Mouse (Mus musculus) gastrocnemius, postnatal 25 days (tissue): ENCODE data around the gene BC035947. TPM values are rescaled to one million over a fixed set of nuclear protein-coding genes. Genes with fewer than 3 reads are reported as not detected.

ENCODE experiments used
- DNase-seq: peaks from one replicate; pipeline ENCODE4 v3.0.0; 2022
- total RNA-seq, 2 experiments: library from RNA; stranded (reverse); gene quantifications; 1 replicate in 1 of 2; 2 replicates in 1 of 2; pipeline ENCODE4 v1.2.3; 2021

Gene BC035947
- total RNA-seq, 2 experiments from 2014 or later: not detected

DNA sequence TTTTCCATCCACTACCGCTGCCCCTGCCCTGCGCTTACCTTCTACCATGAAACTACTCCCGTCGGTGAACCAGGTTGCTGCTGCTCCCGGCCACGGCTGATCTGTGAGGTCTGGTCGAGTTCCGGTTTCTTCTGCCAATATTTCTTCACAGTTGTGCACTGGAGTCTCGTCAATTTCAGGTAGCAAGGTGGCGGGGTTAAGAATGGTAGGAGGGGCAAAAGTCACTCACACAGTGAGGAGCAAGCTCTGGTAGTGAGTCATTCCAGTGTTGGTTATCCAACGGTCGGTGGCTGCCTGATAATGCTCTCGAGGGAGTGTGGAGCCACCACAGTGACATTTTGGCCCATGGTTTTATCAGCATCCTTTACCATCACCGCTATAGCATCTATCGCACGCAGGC, 10.9 kb downstream of the BC035947 start:
- DNase-seq: no peak

- DNase-seq: no peak
These were observed 21.8 kb downstream of the BC035947 start for GRCm38 (mm10) chr1:78490143-78490542.

DNA sequence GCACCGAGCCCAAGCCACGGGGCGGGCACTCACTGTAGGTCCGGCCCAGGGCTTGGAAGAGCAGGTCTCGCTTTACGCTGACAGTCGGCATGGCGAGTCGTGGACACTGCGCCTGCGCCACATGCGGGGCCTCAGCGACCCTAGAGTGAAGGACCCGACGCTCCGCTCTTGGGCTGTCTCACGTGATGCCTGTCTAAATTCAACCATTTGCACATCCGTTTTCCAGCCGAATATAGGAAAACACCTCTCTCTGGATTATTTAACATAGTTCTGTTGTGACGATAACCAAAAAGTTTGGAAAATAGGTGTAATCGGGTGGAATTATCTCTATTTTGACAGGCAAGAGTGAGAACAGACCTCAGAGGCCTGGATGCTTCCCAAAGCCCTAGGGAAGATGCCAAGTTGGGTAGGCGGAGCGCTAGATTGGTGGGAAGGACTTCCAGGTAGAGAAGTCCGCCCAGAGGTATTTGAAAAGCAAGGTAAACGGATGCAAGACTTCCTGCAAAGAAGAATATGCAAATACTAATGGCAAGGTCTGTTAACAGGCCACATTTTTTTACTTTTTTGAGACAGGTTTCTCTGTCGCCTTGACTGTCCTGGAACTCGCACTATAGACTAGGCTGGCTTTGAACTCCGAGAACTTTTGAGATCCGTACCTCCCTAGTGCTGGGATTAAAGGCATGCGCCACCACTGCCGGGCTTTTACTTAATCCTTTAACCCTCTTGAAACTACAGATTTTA, 23.0 kb downstream of the BC035947 start, which contains the start of gene Farsb:
TSS of gene Farsb (minus strand) at position 146 of the 741 bp plus-strand sequence.
- DNase-seq: peak; percentile 89

- no peak for DNase-seq
These were observed 23.6 kb downstream of the BC035947 start for GRCm38 (mm10) chr1:78488427-78488751.

DNA sequence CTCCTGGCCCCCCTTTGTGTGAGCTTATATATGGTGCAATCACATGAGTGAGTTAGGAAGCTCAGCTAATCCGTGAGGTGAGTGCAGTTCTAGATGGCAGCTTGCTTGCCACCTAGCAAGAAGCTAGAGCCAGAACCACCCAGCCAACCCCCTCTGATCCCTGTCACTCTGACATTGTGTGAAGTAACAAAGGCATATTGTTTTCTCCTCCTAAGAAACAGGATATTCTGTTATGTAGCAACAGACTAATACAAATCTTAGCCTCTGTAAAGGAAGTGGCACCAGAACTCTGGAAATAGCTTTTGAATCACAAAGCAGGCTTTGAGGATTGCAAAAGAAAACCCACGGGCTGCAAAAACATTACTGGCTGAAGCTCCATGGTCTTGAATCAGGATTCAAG, 27.6 kb downstream of the BC035947 start:
- DNase-seq: no peak

DNA sequence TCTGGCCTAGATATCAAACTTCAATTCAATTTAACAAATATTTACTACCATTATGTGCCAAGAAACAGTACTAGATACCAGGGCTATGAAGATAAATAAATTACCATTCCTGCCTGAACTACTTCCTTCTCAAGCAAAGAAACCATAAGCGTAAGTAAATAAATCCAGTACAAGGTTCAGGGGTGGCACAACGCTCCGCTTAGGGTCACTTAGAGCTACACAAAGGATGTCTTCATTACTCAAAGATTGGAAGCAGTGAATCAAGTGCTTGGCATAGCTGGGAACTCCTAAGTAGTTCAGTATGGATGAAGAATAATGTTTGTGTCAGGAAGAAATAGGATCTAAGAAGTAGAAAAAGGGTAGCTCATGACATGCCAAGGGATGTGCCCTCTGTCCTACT, 28.5 kb downstream of the BC035947 start:
- DNase-seq: no peak

DNA sequence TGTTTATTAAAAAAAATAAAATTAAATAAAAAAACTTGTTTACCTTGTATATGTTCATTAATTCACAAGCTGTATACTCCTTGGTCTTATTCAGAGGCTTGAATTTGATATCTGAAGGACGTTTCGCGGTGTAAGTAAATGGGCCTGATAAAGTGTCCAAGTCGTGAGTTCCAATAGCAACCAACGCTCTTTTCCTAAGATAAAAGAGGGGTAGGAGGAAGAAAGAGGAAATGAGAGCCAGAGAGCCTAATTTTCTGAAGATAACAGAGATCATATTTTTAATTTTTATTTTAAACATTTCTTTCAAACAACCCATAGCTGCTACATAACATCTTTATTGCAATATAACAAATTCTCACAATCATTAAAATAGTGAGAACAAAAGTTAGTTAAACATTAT, 39.5 kb downstream of the BC035947 start:
- DNase-seq: no peak

DNA sequence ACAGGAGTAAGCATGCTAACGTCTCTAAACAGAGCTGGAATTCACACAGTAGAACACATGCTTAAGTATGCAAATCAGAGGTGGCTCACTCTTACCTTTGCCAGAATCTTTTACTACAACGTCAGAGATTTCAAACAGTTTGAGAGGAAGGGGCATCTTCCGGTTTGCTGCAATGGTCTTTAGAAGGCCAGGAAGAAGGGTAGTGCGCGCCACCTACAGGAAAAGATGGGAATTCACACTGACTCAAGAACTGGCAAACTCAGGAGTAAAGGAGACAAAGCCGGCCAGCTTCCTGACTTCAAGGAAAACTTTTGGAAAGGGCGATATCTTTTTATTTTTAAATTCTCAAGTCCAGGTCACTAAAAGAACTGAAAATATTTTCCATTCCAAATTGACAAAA, 57.3 kb downstream of the BC035947 start:
- DNase-seq: no peak

GRCm38 (mm10) chr1:78453886-78454285, 58.1 kb downstream of the BC035947 start:
- DNase-seq: no peak

DNA sequence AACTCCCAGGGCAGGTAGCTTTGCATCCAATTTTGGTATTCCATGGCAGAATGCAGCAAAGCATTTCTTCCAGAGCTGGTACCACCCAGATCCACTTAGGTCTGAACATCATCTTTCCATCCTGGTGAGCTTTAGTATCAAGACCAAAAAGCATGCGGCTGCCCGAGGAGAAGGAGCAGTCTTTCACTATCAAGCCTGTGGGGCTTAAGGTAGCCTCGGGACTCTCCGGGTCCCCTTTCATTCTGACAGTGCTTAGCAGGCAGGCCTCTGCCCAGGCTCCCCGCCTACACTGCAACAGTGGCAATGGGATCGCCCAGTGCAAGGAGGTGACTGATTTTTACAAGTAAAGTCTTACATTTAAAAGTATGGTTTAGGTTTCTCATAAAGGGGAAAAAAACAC, 59.4 kb downstream of the BC035947 start:
- no peak for DNase-seq

DNA sequence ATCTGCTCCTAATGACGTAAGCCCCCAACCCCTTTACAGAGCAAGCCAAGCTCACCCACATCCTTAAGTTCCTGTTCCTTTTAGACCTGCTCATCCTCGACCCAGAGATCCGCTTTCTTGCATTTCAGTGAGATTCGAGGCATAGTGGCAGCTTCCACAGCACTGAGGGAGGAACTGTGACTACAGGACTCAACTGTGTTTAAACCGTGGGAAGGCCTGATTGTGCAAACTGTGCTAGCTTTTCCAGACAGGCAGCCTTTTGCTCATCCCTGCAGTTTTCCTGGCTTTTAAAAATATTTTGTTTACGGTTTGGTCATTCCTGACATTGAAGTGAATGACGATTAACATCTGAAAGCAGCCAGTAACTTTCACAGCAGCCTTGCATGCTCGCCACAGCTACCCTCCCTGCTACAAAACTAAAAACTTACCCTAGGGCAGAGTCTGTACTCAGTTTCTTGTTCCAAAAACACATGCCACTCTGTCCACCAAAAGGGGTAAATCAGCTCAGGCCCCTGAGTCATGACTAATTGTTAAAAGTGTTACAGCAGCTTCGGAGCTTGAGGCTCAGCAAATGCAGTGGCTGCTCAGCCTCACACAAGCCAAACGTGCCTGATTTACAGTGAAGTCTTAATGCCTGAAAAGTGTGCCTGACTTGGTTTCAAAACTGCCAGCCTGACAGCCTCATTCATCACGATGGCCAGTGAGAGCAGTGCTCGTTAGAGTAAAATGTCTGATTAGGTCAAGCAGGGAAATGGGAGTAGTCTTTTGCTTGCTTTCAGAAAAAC, 60.7 kb downstream of the BC035947 start:
- DNase-seq: no peak

GRCm38 (mm10) chr1:78448091-78448490, 63.9 kb downstream of the BC035947 start:
- no peak for DNase-seq

Other genes starting within 250 kb of the BC035947 start
- gene Sgpp2, start 201.8 kb downstream of the BC035947 start, total RNA-seq: not detected
- gene Farsb, start 23.3 kb downstream of the BC035947 start, total RNA-seq: 10 to 100 TPM; 50.8 to 54.5 TPM
- under 1 TPM in 1 of 2 experiments, not detected in 1; 0.75 TPM for gene Mogat1, start 1.2 kb downstream of the BC035947 start, total RNA-seq
- gene Acsl3, start 145.7 kb upstream of the BC035947 start, total RNA-seq: 10 to 100 TPM in 1 of 2 experiments, 1 to 10 TPM in 1; 8.0 to 11.3 TPM
- 1 to 10 TPM; 1.1 to 2.2 TPM for gene Utp14b, start 145.9 kb upstream of the BC035947 start, total RNA-seq